Mouse (Mus musculus): Measurements from ENCODE around the gene Galp. TPM values are rescaled to one million over a fixed set of nuclear protein-coding genes. Genes with fewer than 3 reads are reported as not detected.

The Galp gene
- polyA plus RNA-seq, 1 experiment = not detected

DNA sequence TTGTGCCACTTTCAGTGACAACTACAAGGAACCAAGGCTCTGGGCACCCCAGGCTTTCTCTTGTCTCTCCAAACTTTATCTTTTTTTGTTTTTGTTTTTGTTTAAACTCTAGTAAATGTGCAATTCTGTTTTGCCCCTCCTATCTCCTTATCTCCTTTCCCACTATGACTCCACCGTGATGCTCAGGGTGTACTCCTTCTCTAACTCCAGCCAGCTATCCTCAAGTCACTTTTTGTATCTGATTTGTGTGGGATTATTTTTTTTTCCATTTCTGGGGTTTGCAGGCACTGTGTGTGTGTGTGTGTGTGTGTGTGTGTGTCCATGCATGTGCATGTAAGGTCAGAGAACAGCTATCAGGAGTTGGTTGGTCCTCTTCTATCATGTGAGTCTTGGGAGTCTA, 39.4 kb upstream of the Galp start:
- Histone ChIP-seq H3K4me3 (ENCODE audit: insufficient read depth, low read length) (no peak overlapping the region), H3K27ac (ENCODE audit: insufficient read depth, low read length) (no peak overlapping the region), H3K4me1 (ENCODE audit: control insufficient read depth, insufficient read depth, low read length) (peaks cover 11% of the 10 kb centered on the region; the same call in 1 of the 2 replicates)
- TF ChIP-seq CTCF (IDR thresholded peaks at IDR 0.05; ENCODE audit: extremely low read depth, insufficient read depth, low read length) = no peak
- TF ChIP-seq POLR2A (IDR thresholded peaks at IDR 0.05; ENCODE audit: extremely low read depth, insufficient read depth, low read length) = no peak

DNA sequence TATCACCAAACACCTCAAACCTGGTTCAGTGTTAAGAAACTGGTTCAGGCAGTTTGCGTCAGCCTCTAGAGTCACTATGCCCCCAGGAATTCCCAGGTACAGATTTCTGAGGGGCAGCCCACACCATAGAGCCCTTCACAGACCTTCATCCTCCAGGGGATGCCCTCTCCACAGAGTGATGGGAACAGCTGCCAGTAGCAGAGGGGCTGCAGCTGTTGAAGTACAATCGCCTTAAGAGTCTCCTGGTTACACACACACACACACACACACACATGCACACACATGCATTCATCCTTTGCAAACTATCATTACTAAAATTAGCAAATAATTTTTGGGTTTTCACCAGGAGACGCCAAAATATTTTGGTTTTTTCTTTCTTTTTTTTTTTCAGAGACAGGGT, 37.3 kb upstream of the Galp start:
- no peak overlapping the region for H3K27ac ChIP-seq (ENCODE audit: insufficient read depth, low read length)
- peaks cover 4% of the 10 kb centered on the region; the same call in 1 of the 2 replicates for H3K4me1 ChIP-seq (ENCODE audit: control insufficient read depth, insufficient read depth, low read length)
- TF ChIP-seq CTCF (IDR thresholded peaks at IDR 0.05; ENCODE audit: extremely low read depth, insufficient read depth, low read length) = no peak
- TF ChIP-seq POLR2A (IDR thresholded peaks at IDR 0.05; ENCODE audit: extremely low read depth, insufficient read depth, low read length) = no peak
- no peak overlapping the region for H3K4me3 ChIP-seq (ENCODE audit: insufficient read depth, low read length)

DNA sequence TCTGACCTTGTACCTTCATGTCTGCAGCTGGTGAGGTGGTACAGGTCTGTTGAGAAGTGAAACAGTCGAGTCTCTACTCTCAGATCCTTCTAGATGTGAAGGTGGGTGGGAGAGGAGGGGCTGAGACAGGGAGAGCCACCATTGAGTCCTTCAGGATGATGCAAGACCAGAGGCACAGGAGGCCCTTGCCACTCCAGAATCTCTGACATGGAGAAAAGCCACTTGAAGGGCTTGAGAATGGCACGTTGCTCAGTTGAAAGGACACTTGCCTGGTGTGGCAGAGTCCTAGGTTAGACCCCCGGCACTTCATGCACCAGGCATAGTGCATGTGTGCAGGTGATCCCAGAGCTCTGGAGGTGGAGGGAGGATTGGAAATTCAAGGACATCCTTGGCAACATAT, 35.3 kb upstream of the Galp start:
- no peak overlapping the region for H3K27ac ChIP-seq (ENCODE audit: insufficient read depth, low read length)
- no peak overlapping the region for H3K4me3 ChIP-seq (ENCODE audit: insufficient read depth, low read length)
- no peak for TF ChIP-seq POLR2A (IDR thresholded peaks at IDR 0.05; ENCODE audit: extremely low read depth, insufficient read depth, low read length)
- no peak for TF ChIP-seq CTCF (IDR thresholded peaks at IDR 0.05; ENCODE audit: extremely low read depth, insufficient read depth, low read length)
- peaks cover 3% of the 10 kb centered on the region; the same call in 1 of the 2 replicates for H3K4me1 ChIP-seq (ENCODE audit: control insufficient read depth, insufficient read depth, low read length)

DNA sequence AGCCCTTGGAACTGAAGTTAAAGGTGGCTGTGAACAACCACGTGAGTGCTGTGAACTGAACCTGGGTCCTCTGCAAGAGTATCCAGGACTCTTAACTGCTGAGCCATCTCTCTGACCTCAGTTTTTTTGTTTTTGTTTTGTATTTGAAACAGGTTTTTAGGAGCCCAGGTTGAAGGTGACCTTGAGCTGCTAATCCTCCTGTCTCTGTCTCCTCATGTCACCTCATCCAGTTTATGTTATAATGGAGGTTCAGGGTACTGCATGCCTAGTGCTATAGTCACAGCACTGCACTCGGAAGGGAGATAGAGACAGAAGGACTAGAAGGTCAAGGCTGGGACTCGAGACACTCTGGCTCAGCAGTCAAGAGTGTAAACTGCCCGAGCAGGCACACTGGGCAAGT, 34.7 kb upstream of the Galp start:
- H3K27ac ChIP-seq (ENCODE audit: insufficient read depth, low read length) = no peak overlapping the region
- TF ChIP-seq POLR2A (IDR thresholded peaks at IDR 0.05; ENCODE audit: extremely low read depth, insufficient read depth, low read length) = no peak
- no peak for TF ChIP-seq CTCF (IDR thresholded peaks at IDR 0.05; ENCODE audit: extremely low read depth, insufficient read depth, low read length)

DNA sequence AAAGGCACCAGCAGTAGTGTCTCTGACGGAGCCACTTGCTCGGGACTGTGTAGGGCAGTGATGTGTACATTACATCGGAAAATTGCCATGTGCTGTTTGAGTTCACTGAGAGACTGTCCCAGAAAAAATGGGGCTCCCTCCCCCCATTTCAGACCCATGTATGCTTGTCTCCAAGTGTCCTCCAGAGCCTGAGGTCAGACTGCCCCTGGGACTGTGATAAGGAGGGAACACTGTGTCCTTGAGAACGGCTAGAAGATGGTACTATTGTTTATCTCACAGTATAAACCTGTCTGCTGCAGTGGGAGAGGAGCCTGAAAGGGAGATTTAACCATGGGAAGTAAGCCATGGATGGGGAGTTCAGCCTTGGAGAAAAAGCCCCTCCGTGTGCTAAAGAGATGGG, 32.2 kb upstream of the Galp start:
- no peaks in the 10 kb centered on the region for H3K4me1 ChIP-seq (ENCODE audit: control insufficient read depth, insufficient read depth, low read length)
- H3K27ac ChIP-seq (ENCODE audit: insufficient read depth, low read length) = no peak overlapping the region
- H3K4me3 ChIP-seq (ENCODE audit: insufficient read depth, low read length) = no peak overlapping the region
- TF ChIP-seq CTCF (IDR thresholded peaks at IDR 0.05; ENCODE audit: extremely low read depth, insufficient read depth, low read length) (no peak), POLR2A (IDR thresholded peaks at IDR 0.05; ENCODE audit: extremely low read depth, insufficient read depth, low read length) (no peak)

More for the DNA sequence above, 34.7 kb upstream of the Galp start:
- H3K4me1 ChIP-seq (ENCODE audit: control insufficient read depth, insufficient read depth, low read length) = no peaks in the 10 kb centered on the region
- no peak overlapping the region for H3K4me3 ChIP-seq (ENCODE audit: insufficient read depth, low read length)

DNA sequence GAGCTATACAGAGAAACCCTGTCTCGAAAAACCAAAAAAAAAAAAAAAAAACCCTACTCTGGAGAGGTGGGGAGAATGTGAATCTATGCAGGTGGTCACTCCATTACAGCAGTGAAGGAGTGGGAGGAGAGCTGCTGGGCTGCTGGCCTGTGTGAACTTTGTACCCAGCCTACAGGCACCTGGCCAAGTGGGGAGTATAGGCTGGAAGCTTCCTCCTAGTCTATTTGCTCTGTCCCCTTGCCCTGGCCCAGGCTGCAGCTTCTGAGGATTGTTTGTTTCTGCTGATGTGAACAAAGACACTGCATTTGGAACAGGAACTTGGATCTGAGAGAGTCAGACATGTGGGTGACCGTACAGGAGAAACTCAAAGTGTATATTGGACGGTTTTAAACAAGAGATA, 27.5 kb upstream of the Galp start:
- no peak overlapping the region for H3K4me3 ChIP-seq (ENCODE audit: insufficient read depth, low read length)
- H3K27ac ChIP-seq (ENCODE audit: insufficient read depth, low read length) = no peak overlapping the region
- TF ChIP-seq POLR2A (IDR thresholded peaks at IDR 0.05; ENCODE audit: extremely low read depth, insufficient read depth, low read length) (no peak), CTCF (IDR thresholded peaks at IDR 0.05; ENCODE audit: extremely low read depth, insufficient read depth, low read length) (no peak)
- peaks cover 3% of the 10 kb centered on the region for H3K4me1 ChIP-seq (ENCODE audit: control insufficient read depth, insufficient read depth, low read length)

DNA sequence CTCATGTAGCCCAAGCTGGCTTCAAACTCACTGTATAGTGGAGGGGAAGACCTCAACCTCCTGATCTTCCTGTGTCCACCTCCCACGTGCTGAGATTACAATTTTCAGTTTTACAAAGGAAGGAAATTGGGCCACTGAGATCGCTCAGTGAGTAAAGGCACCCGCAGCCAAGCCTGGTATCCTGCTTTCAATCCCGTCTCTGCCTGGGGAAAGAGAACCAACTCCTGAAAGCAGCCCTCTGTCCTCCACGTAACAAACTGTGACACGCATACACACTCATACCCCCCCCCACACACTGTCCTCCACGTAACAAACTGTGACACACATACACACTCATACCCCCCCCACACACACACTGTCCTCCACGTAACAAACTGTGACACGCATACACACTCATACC, 26.5 kb upstream of the Galp start:
- Histone ChIP-seq H3K4me3 (ENCODE audit: insufficient read depth, low read length) (no peak overlapping the region), H3K4me1 (ENCODE audit: control insufficient read depth, insufficient read depth, low read length) (peaks cover 3% of the 10 kb centered on the region), H3K27ac (ENCODE audit: insufficient read depth, low read length) (no peak overlapping the region)
- TF ChIP-seq POLR2A (IDR thresholded peaks at IDR 0.05; ENCODE audit: extremely low read depth, insufficient read depth, low read length) = no peak
- TF ChIP-seq CTCF (IDR thresholded peaks at IDR 0.05; ENCODE audit: extremely low read depth, insufficient read depth, low read length) = no peak

DNA sequence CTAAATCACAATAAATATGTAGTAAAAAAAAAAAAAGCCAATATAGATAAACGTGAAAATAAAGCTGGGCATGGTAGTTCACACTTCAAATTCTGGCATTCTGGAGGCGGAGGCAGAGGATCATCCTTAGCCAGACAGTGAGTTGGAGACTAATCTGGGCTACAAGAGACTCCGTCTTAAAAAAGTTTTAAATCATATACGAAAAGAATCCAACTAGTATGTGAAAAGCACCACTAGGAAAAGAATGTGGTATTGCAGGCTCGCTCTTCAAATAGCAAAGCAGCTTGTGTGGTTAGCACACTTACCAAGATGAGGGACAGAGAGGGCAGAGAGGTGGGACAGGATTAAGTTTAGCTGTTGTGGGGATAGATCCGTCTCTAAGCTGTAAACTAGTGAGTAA, 26.0 kb upstream of the Galp start:
- TF ChIP-seq POLR2A (IDR thresholded peaks at IDR 0.05; ENCODE audit: extremely low read depth, insufficient read depth, low read length) = no peak
- no peak for TF ChIP-seq CTCF (IDR thresholded peaks at IDR 0.05; ENCODE audit: extremely low read depth, insufficient read depth, low read length)
- H3K4me1 ChIP-seq (ENCODE audit: control insufficient read depth, insufficient read depth, low read length) = peaks cover 3% of the 10 kb centered on the region
- peak overlapping the region; percentile 56; the same call in 1 of the 2 replicates for H3K27ac ChIP-seq (ENCODE audit: insufficient read depth, low read length)
- peak overlapping the region; percentile 48; the same call in 1 of the 2 replicates for H3K4me3 ChIP-seq (ENCODE audit: insufficient read depth, low read length)

DNA sequence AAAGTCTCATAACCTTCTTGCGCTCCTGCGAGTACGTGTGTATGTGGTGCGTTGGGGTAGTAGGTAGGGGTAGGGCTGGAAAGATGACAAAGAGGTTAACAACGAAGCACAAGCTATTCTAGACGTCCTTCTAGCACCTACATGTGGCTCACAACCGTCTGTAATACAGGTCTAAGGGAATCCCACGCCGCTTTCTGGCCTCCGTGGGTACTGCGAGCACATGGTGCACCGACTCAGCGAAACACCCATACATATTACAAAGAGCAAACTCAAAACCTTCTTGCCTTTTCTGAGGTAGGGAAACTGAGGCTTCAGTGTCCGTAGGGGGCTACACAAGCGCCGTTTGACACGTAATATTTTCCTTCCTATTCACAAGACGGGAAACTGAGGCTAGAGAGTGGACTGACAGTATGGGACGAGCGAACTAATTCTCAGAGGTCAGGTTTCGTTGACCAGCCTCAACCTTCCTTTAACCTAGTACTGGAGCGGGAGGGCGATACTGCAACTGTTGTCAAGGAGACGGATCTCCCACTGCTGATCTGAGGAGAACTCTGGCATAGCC, 25.4 kb upstream of the Galp start:
- Histone ChIP-seq H3K4me3 (ENCODE audit: insufficient read depth, low read length) (peak overlapping the region; percentile 48), H3K4me1 (ENCODE audit: control insufficient read depth, insufficient read depth, low read length) (peaks cover 3% of the 10 kb centered on the region), H3K27ac (ENCODE audit: insufficient read depth, low read length) (peak overlapping the region; percentile 56)
- TF ChIP-seq CTCF (IDR thresholded peaks at IDR 0.05; ENCODE audit: extremely low read depth, insufficient read depth, low read length) (peak; percentile 37; the same call in 1 of the 2 replicates), POLR2A (IDR thresholded peaks at IDR 0.05; ENCODE audit: extremely low read depth, insufficient read depth, low read length) (no peak; the same call in 1 of the 2 replicates)

DNA sequence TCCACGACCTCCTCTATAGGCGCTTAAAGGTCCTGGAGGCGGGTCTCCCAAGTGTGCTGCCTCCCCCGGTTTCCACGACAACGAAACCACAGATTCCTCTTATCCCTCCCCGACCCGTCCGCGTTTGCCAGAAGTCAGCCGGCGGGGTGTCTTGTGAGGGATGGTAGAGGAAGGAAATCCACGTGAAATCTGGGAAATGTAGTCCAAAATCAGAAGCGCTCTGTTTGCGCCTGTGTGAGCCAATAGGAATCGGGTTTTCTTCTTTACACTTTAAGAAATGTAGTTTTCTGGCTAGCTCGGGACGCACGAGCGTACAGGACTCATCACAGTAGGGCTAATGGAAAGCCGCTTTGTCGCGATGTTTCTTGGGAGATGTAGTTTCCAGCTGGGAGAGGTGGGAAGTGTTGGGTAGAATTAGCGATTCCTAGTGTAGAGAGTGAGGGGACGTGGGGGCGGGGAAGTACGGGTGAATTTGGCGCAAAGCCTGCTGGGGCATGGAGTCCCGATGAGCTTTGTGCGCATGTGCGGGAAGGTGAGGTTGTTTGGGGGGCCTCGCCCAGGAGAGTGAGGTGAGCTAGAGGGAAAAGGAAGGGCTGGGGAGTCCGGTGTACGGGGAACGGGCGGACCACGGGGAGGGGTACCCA, 24.8 kb upstream of the Galp start, which contains the start of gene Zfp444:
Gene Zfp444 (plus strand): TSS at position 221 of the 644 bp plus-strand sequence.
- Histone ChIP-seq H3K27ac (ENCODE audit: insufficient read depth, low read length) (peak within 1 kb of the TSS; percentile 56), H3K4me3 (ENCODE audit: insufficient read depth, low read length) (peak within 1 kb of the TSS; percentile 48), H3K4me1 (ENCODE audit: control insufficient read depth, insufficient read depth, low read length) (peaks cover 3% of the 10 kb centered on the region)
- TF ChIP-seq CTCF (IDR thresholded peaks at IDR 0.05; ENCODE audit: extremely low read depth, insufficient read depth, low read length) = no peak
- peak; percentile 47 for TF ChIP-seq POLR2A (IDR thresholded peaks at IDR 0.05; ENCODE audit: extremely low read depth, insufficient read depth, low read length)

Measured in cortical plate, adult 2 months (tissue).